Mouse (Mus musculus): ENCODE data around the gene Dlgap1. TPM values are rescaled to one million over a fixed set of nuclear protein-coding genes. Genes with fewer than 3 reads are reported as not detected.

The Dlgap1 gene
- total RNA-seq, 2 experiments from 2014 or later = 1.6 to 2.0 TPM

DNA sequence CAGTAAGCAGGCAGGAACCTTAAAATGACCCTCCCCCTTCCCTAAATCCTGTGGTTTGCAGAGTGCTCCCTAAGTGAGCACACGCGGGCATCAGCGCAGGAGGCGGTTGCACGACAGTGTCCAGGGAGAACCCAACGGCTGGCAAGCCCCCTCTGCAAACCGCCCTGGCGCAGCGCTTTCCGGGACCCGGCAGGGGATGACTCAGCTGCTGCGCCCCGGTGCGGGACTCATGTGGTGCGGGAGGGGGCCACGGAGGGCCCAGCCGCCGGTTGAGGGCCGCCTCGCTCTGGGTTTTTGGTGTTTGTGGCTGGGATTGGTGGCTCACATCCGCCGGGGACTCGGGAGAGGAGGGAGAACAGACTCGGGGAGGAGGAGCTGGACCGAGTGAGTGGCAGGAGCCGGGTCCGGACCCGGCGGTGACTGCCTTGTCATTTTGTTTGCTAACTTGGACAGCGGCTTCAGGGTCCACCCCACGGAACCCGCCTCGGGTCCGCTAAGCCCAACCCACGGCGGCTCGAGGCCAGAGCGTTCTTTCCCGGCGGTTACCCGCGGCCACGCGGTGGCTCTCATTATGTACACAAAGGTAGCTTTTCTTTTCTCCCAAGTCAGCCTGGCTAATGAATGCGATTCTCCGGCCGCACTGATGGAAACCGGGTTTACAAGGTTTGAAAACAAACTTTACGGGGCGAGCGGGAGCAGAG is 884.0 kb downstream of the Dlgap1 start:
- DNase-seq (ENCODE audit: low spot score in 2 of 2) = peak; percentile 78 to 88

DNA sequence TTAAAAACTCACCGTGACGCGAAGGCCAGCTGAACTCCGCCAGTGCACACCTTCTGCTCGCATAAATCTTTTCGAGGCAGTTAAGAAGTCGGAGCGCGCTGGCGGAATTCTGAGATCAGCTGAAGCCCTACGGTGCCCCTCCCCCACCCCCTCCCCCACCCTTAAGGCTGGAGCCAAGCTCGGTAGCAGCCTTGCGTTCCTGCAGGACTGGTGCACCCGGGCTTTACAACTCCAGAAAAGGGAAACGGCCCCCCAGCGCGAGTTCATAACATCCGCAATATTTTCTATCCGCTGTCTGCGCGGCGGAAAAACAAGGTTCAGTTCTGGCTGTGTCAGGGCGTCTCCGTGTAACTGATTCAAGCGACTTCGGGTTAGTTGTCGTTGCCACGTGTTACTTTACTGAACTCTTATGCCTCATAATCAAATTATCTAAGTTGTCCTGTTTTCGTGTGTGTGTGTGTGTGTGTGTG is 884.6 kb downstream of the Dlgap1 start, which contains the start of gene Tgif1:
Gene Tgif1 (minus strand): TSS at position 111 of the 470 bp plus-strand sequence.
- DNase-seq (ENCODE audit: low spot score in 2 of 2) = peak in 1 of 2 experiments; percentile 60

DNA sequence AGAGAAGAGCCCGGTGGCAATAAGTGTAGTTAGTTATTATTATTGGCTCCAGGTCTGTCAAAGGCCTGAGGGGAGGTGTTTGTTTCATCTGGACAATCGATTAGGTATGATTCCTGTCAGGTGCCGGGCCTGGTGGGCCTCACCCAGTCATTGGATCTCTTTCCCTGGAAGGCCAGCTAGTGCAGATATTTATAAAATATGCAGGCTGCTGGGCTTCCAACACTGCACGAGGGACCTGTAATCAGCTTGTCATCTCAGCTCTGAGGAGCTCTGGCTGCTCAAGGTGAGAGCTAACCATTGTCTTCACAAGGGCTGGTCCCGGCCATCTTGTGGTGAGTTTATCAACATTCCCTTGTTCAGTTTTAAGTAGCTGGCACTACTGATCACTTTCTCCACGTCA is 885.1 kb downstream of the Dlgap1 start:
- DNase-seq (ENCODE audit: low spot score in 2 of 2) = no peak

DNA sequence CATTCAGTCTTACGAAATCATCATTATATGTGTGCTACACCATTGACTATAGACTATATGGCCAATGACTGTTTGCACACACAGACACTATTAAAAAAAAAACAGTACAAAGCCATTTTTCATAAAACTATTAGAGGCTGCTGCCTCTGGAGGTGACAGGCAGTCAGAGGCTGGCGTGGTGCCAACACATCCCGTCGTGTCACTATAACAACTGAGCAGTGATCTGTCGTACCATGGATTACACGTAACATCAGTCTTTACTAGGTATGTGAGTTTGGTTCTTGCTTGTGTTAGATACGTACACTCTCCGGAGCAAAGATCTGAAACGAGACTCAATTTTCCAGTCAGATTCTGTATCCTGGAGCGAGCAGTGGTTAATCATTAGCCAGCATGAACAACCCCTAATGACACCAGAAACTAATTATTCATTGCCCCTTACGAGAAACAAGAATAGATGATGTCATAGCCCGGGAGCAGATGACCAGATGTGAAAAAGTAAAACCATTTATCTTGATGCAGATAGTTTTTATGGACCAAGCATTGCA is 888.1 kb downstream of the Dlgap1 start:
- DNase-seq (ENCODE audit: low spot score in 2 of 2) = no peak

DNA sequence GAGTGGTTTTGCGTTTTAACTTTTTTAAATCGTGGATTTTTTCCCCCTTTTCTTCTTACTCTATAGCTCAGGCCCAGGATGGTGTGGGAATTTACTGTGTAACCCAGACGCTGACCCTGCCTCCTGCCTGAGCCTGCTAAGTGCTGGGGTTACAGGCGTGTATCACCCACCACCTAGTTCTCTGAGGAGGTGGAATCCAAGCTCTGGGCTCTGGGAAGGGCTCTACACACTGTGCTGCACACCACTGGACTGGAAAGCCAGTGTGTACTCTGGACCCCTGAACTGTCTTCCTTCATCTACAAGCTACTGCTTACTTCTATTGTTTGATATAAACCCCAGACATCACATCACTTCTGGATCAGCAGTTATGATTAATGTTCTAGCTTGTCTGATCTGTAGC is 889.9 kb downstream of the Dlgap1 start:
- DNase-seq (ENCODE audit: low spot score in 2 of 2) = no peak

DNA sequence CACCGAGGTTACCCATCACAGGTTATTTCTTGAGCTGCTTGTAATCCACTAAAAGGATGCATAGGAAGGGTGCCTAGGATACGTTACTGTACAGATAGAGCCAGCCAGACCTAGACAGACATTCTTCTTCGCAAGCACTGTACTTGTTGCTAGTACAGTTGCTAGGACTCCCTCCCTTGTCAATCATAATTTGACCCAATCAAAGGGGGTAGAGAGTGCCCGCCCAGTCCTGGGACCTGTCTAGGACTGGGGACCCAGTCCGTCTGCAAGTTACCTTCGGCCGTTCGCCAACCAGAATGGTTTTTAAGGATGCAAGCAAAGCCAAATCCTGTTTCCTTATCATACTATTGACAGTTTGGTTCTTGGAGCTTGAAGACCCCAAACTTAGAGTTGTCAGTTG is 895.2 kb downstream of the Dlgap1 start:
- DNase-seq (ENCODE audit: low spot score in 2 of 2) = no peak

DNA sequence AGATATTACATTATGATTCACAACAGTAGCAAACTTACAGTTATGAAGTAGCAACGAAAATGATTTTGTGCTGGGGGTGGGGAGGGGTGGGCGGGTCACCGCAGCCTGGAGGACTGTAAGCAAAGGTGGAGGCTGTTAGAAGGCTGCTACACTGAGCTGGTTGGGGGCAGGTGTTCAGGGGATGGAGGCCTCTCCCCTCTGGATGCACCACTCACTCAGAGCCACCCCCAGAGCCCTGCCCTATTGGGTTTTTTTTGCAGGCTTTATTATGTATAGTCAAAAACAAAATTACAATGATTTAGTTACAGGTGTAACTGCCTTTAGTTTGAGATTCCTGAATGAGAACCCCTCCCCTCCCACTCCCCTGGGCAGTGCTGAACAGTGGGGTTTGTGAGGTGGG is 895.8 kb downstream of the Dlgap1 start:
- DNase-seq (ENCODE audit: low spot score in 2 of 2) = no peak

DNA sequence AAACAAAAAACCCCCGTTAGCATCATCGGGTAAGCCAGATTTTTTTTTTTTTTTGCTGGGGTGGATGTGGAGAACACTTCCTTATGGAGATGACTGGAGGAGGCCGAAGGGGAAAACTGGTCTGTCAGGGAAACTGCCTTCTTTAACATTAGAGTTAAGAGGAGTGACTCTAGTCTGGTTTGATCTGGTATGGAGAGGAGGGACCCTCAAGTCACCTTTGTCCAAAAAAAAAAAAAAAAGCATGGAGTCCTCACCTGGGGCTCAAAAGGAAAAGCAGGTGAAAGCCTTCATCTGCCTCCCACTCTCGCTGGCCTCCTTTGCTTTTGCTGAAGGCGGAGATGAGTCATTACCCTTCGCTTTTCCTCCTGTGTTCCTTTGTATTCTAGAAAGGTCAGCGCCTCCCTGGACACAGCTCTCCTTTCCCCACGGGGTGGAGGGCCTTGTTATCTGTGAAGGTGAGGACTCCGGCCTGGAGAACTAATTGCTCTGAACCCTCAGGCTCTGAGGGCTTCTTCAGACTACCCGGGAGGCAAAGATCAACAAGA is 896.3 kb downstream of the Dlgap1 start:
- DNase-seq (ENCODE audit: low spot score in 2 of 2) = no peak

DNA sequence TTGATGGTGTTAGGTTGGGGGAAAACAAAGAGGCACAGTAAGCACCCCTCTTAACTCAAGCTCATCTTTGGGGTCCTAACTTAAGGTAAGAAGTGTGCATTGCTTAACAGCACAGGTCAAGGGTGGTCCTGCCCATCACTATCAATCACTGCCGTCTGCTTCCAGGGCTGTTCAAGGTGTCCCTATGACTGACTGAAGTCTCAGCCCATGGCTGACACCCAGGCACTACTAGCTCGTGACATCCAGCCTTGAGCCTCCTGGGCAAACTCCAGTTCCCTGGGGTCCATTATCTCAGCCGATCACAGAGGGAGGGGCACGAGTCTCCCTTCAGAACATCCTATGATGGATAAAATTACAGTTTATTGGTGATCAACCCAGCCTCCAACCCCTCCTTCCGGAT is 897.2 kb downstream of the Dlgap1 start:
- DNase-seq (ENCODE audit: low spot score in 2 of 2) = no peak

DNA sequence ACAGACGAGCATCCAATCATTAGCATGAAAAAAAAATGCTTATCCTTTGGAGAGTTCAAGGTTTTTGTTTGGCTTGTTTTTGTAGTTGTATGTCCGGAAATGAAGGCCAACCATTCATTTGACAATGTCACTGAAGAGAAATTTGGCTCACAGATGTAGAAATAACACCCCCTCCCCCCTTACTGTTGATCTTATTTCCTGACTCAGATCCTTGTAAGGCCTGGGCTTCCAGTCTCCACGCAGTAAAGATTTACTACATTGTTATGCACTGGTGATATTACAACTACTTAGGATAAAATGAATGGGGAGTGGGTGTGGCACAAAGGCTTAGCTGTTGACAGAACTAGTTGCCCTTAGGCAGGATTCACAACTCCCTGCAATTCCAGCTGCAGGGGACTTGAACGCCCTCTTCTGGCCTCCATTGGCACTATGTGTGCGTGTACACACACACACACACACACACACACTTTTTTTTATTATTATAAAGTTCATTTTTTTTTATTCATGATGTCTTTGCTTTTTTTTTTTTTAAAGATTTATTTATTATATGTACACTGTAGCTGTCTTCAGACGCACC is 897.8 kb downstream of the Dlgap1 start:
- DNase-seq (ENCODE audit: low spot score in 2 of 2) = no peak

DNA sequence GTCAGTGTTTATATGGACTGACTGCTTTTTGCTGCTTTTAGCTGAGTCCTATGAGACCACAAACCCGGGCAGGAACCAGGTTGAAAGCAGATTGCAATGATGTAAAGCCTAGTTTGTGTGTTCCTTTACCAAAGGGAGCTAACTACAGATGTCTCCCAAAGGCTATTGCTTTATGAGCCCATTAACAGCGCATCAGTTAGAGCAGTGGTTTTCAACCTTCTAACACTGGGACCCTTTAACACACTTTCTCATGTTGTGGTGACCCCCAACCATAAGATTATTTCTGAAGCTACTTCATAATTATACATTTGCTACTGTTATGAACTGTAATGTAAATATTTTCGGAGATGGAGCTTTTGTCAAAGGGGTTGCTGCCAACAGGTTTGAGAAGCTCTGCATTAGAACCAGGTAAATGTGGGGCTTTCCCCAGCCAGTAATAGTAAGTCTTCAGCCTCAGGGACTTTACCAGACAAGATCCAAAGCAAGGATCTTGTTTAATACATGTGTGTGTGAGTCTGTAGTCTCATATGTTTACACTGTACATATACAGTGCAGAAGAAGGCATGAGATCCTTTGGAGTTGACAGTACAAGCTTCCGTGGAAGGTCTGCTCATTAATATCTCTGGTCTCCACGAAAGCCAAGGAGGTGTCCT is 899.8 kb downstream of the Dlgap1 start:
- no peak for DNase-seq (ENCODE audit: low spot score in 2 of 2)

DNA sequence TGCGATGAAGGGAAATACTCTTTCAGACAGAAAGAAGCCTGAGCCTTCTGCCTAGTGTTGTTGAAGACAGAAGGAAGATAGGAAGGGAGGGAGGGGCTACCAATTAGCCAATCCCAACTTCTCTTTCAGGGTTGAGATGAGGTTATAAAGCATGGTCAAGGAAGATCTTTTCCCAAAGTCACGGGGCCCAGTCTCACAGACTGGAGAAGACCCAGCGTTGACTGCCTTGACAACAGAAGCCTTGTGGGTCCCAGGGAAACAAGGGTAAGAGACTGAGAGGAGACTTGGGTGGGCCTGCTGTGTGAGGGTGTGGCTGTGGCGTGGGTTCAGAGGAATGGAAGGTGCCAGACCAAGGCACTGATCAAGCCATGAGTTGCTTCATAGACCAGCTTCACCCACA is 901.7 kb downstream of the Dlgap1 start:
- no peak for DNase-seq (ENCODE audit: low spot score in 2 of 2)

Small RNAs within 50 kb of the gene (microRNA-seq; reads per million reads assigned to microRNA genes)
- gene Mir1195 = not detected

Data from gastrocnemius, postnatal 4 days (tissue).